Mouse (Mus musculus) neural tube, embryonic 12.5 days (tissue): ENCODE results near the gene Vsig10. TPM values are rescaled to one million over a fixed set of nuclear protein-coding genes. Genes with fewer than 3 reads are reported as not detected.
A peak's percentile ranks its signal among the peaks of the same experiment; 100 is the strongest.
"Not testable (repeated sequence)": the region's sequence is repeated elsewhere in the genome, so short reads cannot be mapped to it uniquely, and the experiment has no call there.

ENCODE experiments used
- ATAC-seq: fragments of 200-750 bp; cut with Nextera tagmentation; 2 replicates; pipeline ENCODE4 v1.8.0; 2017; ENCODE audit warnings: low read depth, mild to moderate bottlenecking, moderate TSS enrichment, moderate library complexity; ENCODE audit not compliant: low FRiP score
- H3K27ac ChIP-seq: fragments of 300-500 bp; sonication (generic); 2 replicates; pipeline ENCODE4 v1.5.1; 2016
- H3K27me3 ChIP-seq: fragments of 300-500 bp; sonication (generic); replicated peaks from 2 replicates; pipeline ENCODE4 v1.6.1; 2016; ENCODE audit warnings: mild to moderate bottlenecking
- H3K36me3 ChIP-seq: fragments of 300-500 bp; sonication (generic); 2 replicates; pipeline ENCODE4 v1.6.1; 2016; ENCODE audit warnings: mild to moderate bottlenecking
- H3K4me1 ChIP-seq: fragments of 300-500 bp; sonication (generic); 2 replicates; pipeline ENCODE4 v1.6.1; 2016
- H3K4me2 ChIP-seq: fragments of 300-500 bp; sonication (generic); replicated peaks from 2 replicates; pipeline ENCODE4 v1.6.1; 2016; ENCODE audit warnings: mild to moderate bottlenecking
- H3K4me3 ChIP-seq: fragments of 300-500 bp; sonication (generic); 2 replicates; pipeline ENCODE4 v1.5.1; 2016
- H3K9ac ChIP-seq: fragments of 300-500 bp; sonication (generic); 2 replicates; pipeline ENCODE4 v1.6.1; 2016; ENCODE audit warnings: mild to moderate bottlenecking
- H3K9me3 ChIP-seq: fragments of 300-500 bp; sonication (generic); 2 replicates; pipeline ENCODE4 v1.6.1; 2016; ENCODE audit warnings: mild to moderate bottlenecking
- WGBS: fragments of 180-500 bp; shearing (Covaris S2); methylation state at CpG from one replicate; pipeline ENCODE4 v1.1.7; 2016; 5-methylcytosine and 5-hydroxymethylcytosine counted together
- polyA plus RNA-seq: library from polyadenylated mRNA; unstranded; fragments of >200 nt; fragmentation: Nextera tagmentation; extraction: Ambion mirVana; gene quantifications from 2 replicates; pipeline ENCODE4 v1.2.1, GENCODE M21; 2016

Gene Vsig10
- polyA plus RNA-seq, 1 experiment from 2014 or later, result 2.8 TPM

- Histone ChIP-seq H3K27ac (no peak overlapping the region), H3K27me3 (no peaks in the 10 kb centered on the region), H3K4me3 (no peak overlapping the region), H3K4me2 (no peak overlapping the region), H3K4me1 (no peaks in the 10 kb centered on the region), H3K36me3 (peaks cover 89% of the 10 kb centered on the region), H3K9me3 (no peaks in the 10 kb centered on the region), H3K9ac (no peak overlapping the region)
- WGBS, result 88% methylated on average over 7 of the region's 7 CpGs
- ATAC-seq, result no peak
These were observed 55.6 kb downstream of the Vsig10 start for GRCm38 (mm10) chr5:117374372-117375049.

GRCm38 (mm10) chr5:117376331-117376761 is 57.5 kb downstream of the Vsig10 start:
- H3K4me2 ChIP-seq, result no peak overlapping the region
- H3K9me3 ChIP-seq, result no peaks in the 10 kb centered on the region
- 80% methylated on average over 11 of the region's 11 CpGs for WGBS
- H3K36me3 ChIP-seq, result peaks cover 88% of the 10 kb centered on the region
- no peaks in the 10 kb centered on the region for H3K27me3 ChIP-seq
- no peak overlapping the region for H3K4me3 ChIP-seq
- H3K9ac ChIP-seq, result no peak overlapping the region
- no peak overlapping the region for H3K27ac ChIP-seq
- H3K4me1 ChIP-seq, result no peaks in the 10 kb centered on the region
- no peak for ATAC-seq

- not testable (repeated sequence) for H3K4me2 ChIP-seq, H3K27me3 ChIP-seq, ATAC-seq, H3K9ac ChIP-seq, H3K4me3 ChIP-seq, H3K4me1 ChIP-seq, H3K9me3 ChIP-seq, H3K27ac ChIP-seq
- WGBS, result 91% methylated on average over 14 of the region's 14 CpGs
- peaks cover 88% of the 10 kb centered on the region for H3K36me3 ChIP-seq
These were observed 58.8 kb downstream of the Vsig10 start for GRCm38 (mm10) chr5:117377731-117378130.

- no peak overlapping the region for H3K4me3 ChIP-seq
- no peaks in the 10 kb centered on the region for H3K27me3 ChIP-seq
- H3K36me3 ChIP-seq, result peaks cover 86% of the 10 kb centered on the region
- WGBS, result 89% methylated on average over 4 of the region's 4 CpGs
- no peak overlapping the region for H3K27ac ChIP-seq
- H3K4me1 ChIP-seq, result no peaks in the 10 kb centered on the region
- ATAC-seq, result no peak
- H3K4me2 ChIP-seq, result no peak overlapping the region
- H3K9ac ChIP-seq, result no peak overlapping the region
- H3K9me3 ChIP-seq, result no peaks in the 10 kb centered on the region
These were observed 61.3 kb downstream of the Vsig10 start for GRCm38 (mm10) chr5:117380199-117380598.

GRCm38 (mm10) chr5:117381785-117382184 is 62.9 kb downstream of the Vsig10 start:
- Histone ChIP-seq H3K36me3 (peaks cover 76% of the 10 kb centered on the region), H3K4me1 (no peaks in the 10 kb centered on the region), H3K4me3 (no peak overlapping the region), H3K27ac (no peak overlapping the region), H3K4me2 (no peak overlapping the region), H3K9me3 (no peaks in the 10 kb centered on the region), H3K27me3 (no peaks in the 10 kb centered on the region), H3K9ac (no peak overlapping the region)
- WGBS, result 82% methylated on average over 7 of the region's 7 CpGs
- no peak for ATAC-seq

GRCm38 (mm10) chr5:117383198-117383597 is 64.3 kb downstream of the Vsig10 start:
- H3K4me3 ChIP-seq, result no peak overlapping the region
- H3K4me1 ChIP-seq, result peaks cover 6% of the 10 kb centered on the region; the same call in 1 of the 2 replicates
- H3K9ac ChIP-seq, result no peak overlapping the region
- no peak overlapping the region for H3K27ac ChIP-seq
- H3K9me3 ChIP-seq, result no peaks in the 10 kb centered on the region
- H3K36me3 ChIP-seq, result peaks cover 69% of the 10 kb centered on the region
- ATAC-seq, result no peak
- WGBS, result 82% methylated on average over 12 of the region's 12 CpGs
- no peak overlapping the region for H3K4me2 ChIP-seq
- H3K27me3 ChIP-seq, result no peaks in the 10 kb centered on the region

GRCm38 (mm10) chr5:117388296-117388751 is 69.4 kb downstream of the Vsig10 start:
- no peaks in the 10 kb centered on the region for H3K27me3 ChIP-seq
- peak; percentile 48; the same call in 1 of the 2 replicates for ATAC-seq
- no peak overlapping the region for H3K27ac ChIP-seq
- WGBS, result 13% methylated on average over 16 of the region's 16 CpGs
- peak overlapping the region; percentile 87 for H3K9ac ChIP-seq
- H3K4me3 ChIP-seq, result peak overlapping the region; percentile 69
- no peaks in the 10 kb centered on the region for H3K9me3 ChIP-seq
- peaks cover 20% of the 10 kb centered on the region for H3K36me3 ChIP-seq
- H3K4me2 ChIP-seq, result peak overlapping the region; percentile 81
- H3K4me1 ChIP-seq, result peaks cover 10% of the 10 kb centered on the region; the same call in 1 of the 2 replicates

- Histone ChIP-seq H3K27me3 (no peaks in the 10 kb centered on the region), H3K36me3 (peaks cover 16% of the 10 kb centered on the region), H3K4me2 (peak within 1 kb of the TSS; percentile 81), H3K9me3 (no peaks in the 10 kb centered on the region), H3K27ac (no peak within 1 kb of the TSS), H3K9ac (peak within 1 kb of the TSS; percentile 87), H3K4me3 (peak within 1 kb of the TSS; percentile 69), H3K4me1 (peaks cover 10% of the 10 kb centered on the region; the same call in 1 of the 2 replicates)
- peak; percentile 97 for ATAC-seq
- WGBS, result under 1% methylated on average over 43 of the region's 44 CpGs
These were observed 70.0 kb downstream of the Vsig10 start, which contains the start of gene Rfc5 for GRCm38 (mm10) chr5:117388877-117389276. TSS of gene Rfc5 (minus strand) at chr5:117389047.

GRCm38 (mm10) chr5:117390895-117391294 is 72.0 kb downstream of the Vsig10 start:
- no peak overlapping the region for H3K27ac ChIP-seq
- no peak overlapping the region for H3K4me2 ChIP-seq
- no peak overlapping the region for H3K4me3 ChIP-seq
- WGBS, result 93% methylated on average over 1 of the region's 1 CpGs
- H3K4me1 ChIP-seq, result peaks cover 10% of the 10 kb centered on the region; the same call in 1 of the 2 replicates
- ATAC-seq, result no peak
- H3K36me3 ChIP-seq, result no peaks in the 10 kb centered on the region
- no peak overlapping the region for H3K9ac ChIP-seq
- H3K27me3 ChIP-seq, result no peaks in the 10 kb centered on the region
- H3K9me3 ChIP-seq, result no peaks in the 10 kb centered on the region

GRCm38 (mm10) chr5:117395834-117396233 is 77.0 kb downstream of the Vsig10 start:
- H3K9me3 ChIP-seq, result no peaks in the 10 kb centered on the region
- no peak overlapping the region for H3K4me2 ChIP-seq
- 92% methylated on average over 5 of the region's 5 CpGs for WGBS
- no peak overlapping the region for H3K4me3 ChIP-seq
- H3K4me1 ChIP-seq, result no peaks in the 10 kb centered on the region
- H3K27me3 ChIP-seq, result no peaks in the 10 kb centered on the region
- H3K27ac ChIP-seq, result no peak overlapping the region
- no peak overlapping the region for H3K9ac ChIP-seq
- H3K36me3 ChIP-seq, result no peaks in the 10 kb centered on the region
- no peak for ATAC-seq

GRCm38 (mm10) chr5:117396596-117397014 is 77.7 kb downstream of the Vsig10 start:
- ATAC-seq, result no peak
- no peak overlapping the region for H3K4me3 ChIP-seq
- H3K4me1 ChIP-seq, result no peaks in the 10 kb centered on the region
- WGBS, result 63% methylated on average over 6 of the region's 6 CpGs
- H3K27ac ChIP-seq, result no peak overlapping the region
- no peak overlapping the region for H3K9ac ChIP-seq
- no peaks in the 10 kb centered on the region for H3K27me3 ChIP-seq
- H3K9me3 ChIP-seq, result no peaks in the 10 kb centered on the region
- H3K4me2 ChIP-seq, result no peak overlapping the region
- no peaks in the 10 kb centered on the region for H3K36me3 ChIP-seq

- no peak for ATAC-seq
- no peak overlapping the region for H3K27ac ChIP-seq
- no peak overlapping the region for H3K4me2 ChIP-seq
- no peak overlapping the region for H3K4me3 ChIP-seq
- H3K36me3 ChIP-seq, result no peaks in the 10 kb centered on the region
- H3K4me1 ChIP-seq, result no peaks in the 10 kb centered on the region
- H3K27me3 ChIP-seq, result no peaks in the 10 kb centered on the region
- no peak overlapping the region for H3K9ac ChIP-seq
- no peaks in the 10 kb centered on the region for H3K9me3 ChIP-seq
- 71% methylated on average over 6 of the region's 6 CpGs for WGBS
These were observed 78.5 kb downstream of the Vsig10 start for GRCm38 (mm10) chr5:117397371-117397770.
